Comparison of ENCODE assay signal across 8 mouse cellular contexts in the genomic region with DNA sequence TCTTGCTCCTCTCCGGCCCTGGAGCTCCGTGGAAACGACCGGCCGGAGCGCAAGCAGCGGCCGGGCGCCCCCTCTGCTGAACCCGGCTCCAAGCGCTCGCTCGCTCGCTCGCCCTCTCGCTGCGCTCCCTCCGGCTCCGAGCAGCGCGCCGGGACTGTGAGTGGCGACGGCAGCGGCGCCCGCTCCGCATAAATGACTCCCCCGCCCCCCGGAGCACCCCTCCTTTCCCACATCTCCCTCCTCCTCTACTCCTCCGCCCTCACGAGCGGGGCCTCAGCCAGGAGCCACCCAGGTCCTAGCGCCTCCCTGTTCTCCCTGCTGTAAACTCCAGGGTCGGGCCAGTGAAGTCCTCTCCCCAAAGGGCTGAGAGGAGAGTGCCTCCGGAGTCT. TPM values are rescaled to one million over a fixed set of nuclear protein-coding genes. Genes with fewer than 3 reads are reported as not detected.
A peak's percentile ranks its signal among the peaks of the same experiment; 100 is the strongest.
DNase-seq lines count a peak whose midpoint lies in the region; ATAC-seq lines count a peak whose summit lies in the region.

A gene (minus strand): TSS at position 162 of the 389 bp plus-strand sequence.

- H3K4me2 ChIP-seq in embryonic facial prominence, embryonic 11.5 days (ENCODE audit: low read depth, low read length) = peak within 1 kb of the TSS; percentile 56
- peak within 1 kb of the TSS; percentile 83 for H3K4me2 ChIP-seq in intestine, embryonic 16.5 days (ENCODE audit: low read depth, low read length)

- no peaks in the 10 kb centered on the region for H3K9me3 ChIP-seq in embryonic facial prominence, embryonic 11.5 days (replicated peaks; ENCODE audit: control insufficient read depth, low read length)
- H3K9me3 ChIP-seq in intestine, embryonic 16.5 days (ENCODE audit: control insufficient read depth, low read length) = no peaks in the 10 kb centered on the region

- ATAC-seq in embryonic facial prominence, embryonic 11.5 days (replicated peaks; ENCODE audit: insufficient number of reproducible peaks, low FRiP score, low TSS enrichment, low read depth) = peak; percentile 97
- peak; percentile 37; the same call in 1 of the 2 replicates for ATAC-seq in granulocyte monocyte progenitor cell, adult 5-6 weeks (replicated peaks; ENCODE audit: poor library complexity, severe bottlenecking)
- peak; percentile 93 for ATAC-seq in intestine, embryonic 16.5 days

- peak; percentile 71 to 77 for DNase-seq in adrenal gland, postnatal 4 days (ENCODE audit: low spot score in 2 of 2)
- peak; percentile 94 for DNase-seq in embryonic facial prominence, embryonic 11.5 days (ENCODE audit: low spot score)
- peak; percentile 25 to 76 for DNase-seq in left cerebral cortex, adult 9 months (ENCODE audit: low spot score in 2 of 2)
- peak; percentile 88 to 92 for DNase-seq in lung, postnatal 4 days
- peak; percentile 66 for DNase-seq in skeletal muscle tissue, adult 2 months (ENCODE audit: low read depth, low spot score)
- DNase-seq in adipocyte (ENCODE audit: low spot score) = no peak

- peak within 1 kb of the TSS; percentile 74 for H3K27ac ChIP-seq in embryonic facial prominence, embryonic 11.5 days (replicated peaks; ENCODE audit: low read depth, low read length)
- peak within 1 kb of the TSS; percentile 91 for H3K27ac ChIP-seq in intestine, embryonic 16.5 days (ENCODE audit: low read length)

- no peaks in the 10 kb centered on the region for H3K4me1 ChIP-seq in embryonic facial prominence, embryonic 11.5 days (ENCODE audit: control insufficient read depth, insufficient read depth, low read length)
- H3K4me1 ChIP-seq in intestine, embryonic 16.5 days (ENCODE audit: control insufficient read depth, insufficient read depth, low read length) = peaks cover 14% of the 10 kb centered on the region; the same call in 1 of the 2 replicates

- WGBS in embryonic facial prominence, embryonic 11.5 days = 0% methylated on average over 35 of the region's 36 CpGs
- WGBS in intestine, embryonic 16.5 days = 0% methylated on average over 35 of the region's 36 CpGs

- H3K27me3 ChIP-seq in embryonic facial prominence, embryonic 11.5 days (ENCODE audit: control insufficient read depth, insufficient read depth, low read length) = no peaks in the 10 kb centered on the region
- H3K27me3 ChIP-seq in intestine, embryonic 16.5 days (replicated peaks; ENCODE audit: control insufficient read depth, insufficient read depth, low read length) = no peaks in the 10 kb centered on the region

- H3K4me3 ChIP-seq in embryonic facial prominence, embryonic 11.5 days (ENCODE audit: low read depth, low read length) = peak within 1 kb of the TSS; percentile 79
- peak within 1 kb of the TSS; percentile 87 for H3K4me3 ChIP-seq in intestine, embryonic 16.5 days (ENCODE audit: low read length)

- no peaks in the 10 kb centered on the region for H3K36me3 ChIP-seq in embryonic facial prominence, embryonic 11.5 days (replicated peaks; ENCODE audit: control insufficient read depth, insufficient read depth, low read depth, low read length)
- no peaks in the 10 kb centered on the region for H3K36me3 ChIP-seq in intestine, embryonic 16.5 days (ENCODE audit: control insufficient read depth, insufficient read depth, low read length)

- H3K9ac ChIP-seq in embryonic facial prominence, embryonic 11.5 days (replicated peaks; ENCODE audit: low read length) = peak within 1 kb of the TSS; percentile 90
- peak within 1 kb of the TSS; percentile 95 for H3K9ac ChIP-seq in intestine, embryonic 16.5 days (ENCODE audit: low read depth, low read length)

RNA-seq across cellular contexts. Expression of the gene that starts here (rescaled TPM):
- 100 to 1,000 TPM; 103 to 104 TPM for total RNA-seq in adrenal gland, postnatal 4 days (2021)
- 17.0 and 20.4 TPM in 2 replicates for polyA plus RNA-seq in embryonic facial prominence, embryonic 11.5 days (2014; fragmentation: Nextera tagmentation; extraction: Ambion mirVana)
- total RNA-seq in granulocyte monocyte progenitor cell, adult 5-6 weeks (2014; fragmentation: Nextera tagmentation) = not detected in 2 replicates
- not detected in 2 replicates for total RNA-seq in granulocyte monocyte progenitor cell, adult 5-6 weeks (2017)
- 30.2 and 36.9 TPM in 2 replicates for polyA plus RNA-seq in intestine, embryonic 16.5 days (2015; fragmentation: Nextera tagmentation; extraction: Ambion mirVana)

Comparison
In these comparisons a context has a peak if more than half of its experiments do, and no peak if none do; other contexts are left out.
1. RNA of the gene that starts here (total RNA-seq): 103 to 104 TPM in adrenal gland, postnatal 4 days; not detected in granulocyte monocyte progenitor cell, adult 5-6 weeks; every median in the first group is over 100 times any median in the second.
2. Peak in ATAC-seq in granulocyte monocyte progenitor cell, adult 5-6 weeks; RNA of the gene not detected or under 1 TPM.
3. ATAC-seq: peak in every context shown above with its lines; median percentile 97 in embryonic facial prominence, embryonic 11.5 days; 93 in intestine, embryonic 16.5 days; 37 in granulocyte monocyte progenitor cell, adult 5-6 weeks.